ENCODE assay signal across 8 mouse cellular contexts in the genomic region with DNA sequence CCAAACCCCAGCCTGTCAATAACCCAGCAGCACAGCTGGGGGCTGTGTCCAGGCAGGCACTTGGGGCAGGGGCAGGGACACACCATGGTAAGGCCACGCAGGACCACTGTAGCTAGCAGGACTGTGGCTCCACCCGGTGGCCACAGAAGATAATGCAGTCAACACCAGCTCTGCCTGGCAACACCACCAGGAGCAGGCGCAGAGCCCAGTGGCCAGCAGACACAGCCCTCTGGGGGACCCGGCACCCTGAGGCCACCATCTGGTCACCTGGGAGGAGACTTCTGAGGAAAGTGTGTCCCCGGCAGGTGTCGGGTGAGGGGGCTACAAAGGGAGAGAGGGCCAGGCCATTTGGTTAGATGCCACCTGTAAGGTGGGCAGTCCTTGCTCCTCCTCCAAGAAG. TPM values are rescaled to one million over a fixed set of nuclear protein-coding genes. Genes with fewer than 3 reads are reported as not detected.
DNase-seq lines count a peak whose midpoint lies in the region; ATAC-seq and TF ChIP-seq lines count a peak whose summit lies in the region.

No protein-coding gene starts in this region.

- H3K36me3 ChIP-seq in forebrain, embryonic 10.5 days (replicated peaks), result peaks cover 71% of the 10 kb centered on the region
- peaks cover 30% of the 10 kb centered on the region for H3K36me3 ChIP-seq in forebrain, embryonic 15.5 days
- peaks cover 39% of the 10 kb centered on the region for H3K36me3 ChIP-seq in hindbrain, embryonic 16.5 days (ENCODE audit: control insufficient read depth, insufficient read depth, low read length)

- DNase-seq in forebrain, embryonic 10.5 days (ENCODE audit: extremely low spot score, low spot score), result peak; percentile 69
- DNase-seq in 416B (ENCODE audit: low read depth), result peak; percentile 72
- peak; percentile 70 for DNase-seq in lung, adult 2 months
- DNase-seq in skeletal muscle tissue, adult 2 months (ENCODE audit: low read depth, low spot score), result peak; percentile 76

- H3K4me3 ChIP-seq in forebrain, embryonic 10.5 days, result 0 out of 2 replicates have a peak overlapping the region, but pooled peaks have one; percentile 17
- no peak overlapping the region for H3K4me3 ChIP-seq in forebrain, embryonic 15.5 days
- no peak overlapping the region for H3K4me3 ChIP-seq in bone marrow, adult 2 months (replicated peaks; ENCODE audit: control insufficient read depth, low read depth, low read length)
- H3K4me3 ChIP-seq in hindbrain, embryonic 16.5 days (ENCODE audit: low read length), result no peak overlapping the region
- no peak overlapping the region for H3K4me3 ChIP-seq in lung, adult 2 months (replicated peaks; ENCODE audit: extremely low read depth, low read depth, low read length)

- H3K27ac ChIP-seq in forebrain, embryonic 10.5 days, result 0 out of 2 replicates have a peak overlapping the region, but pooled peaks have one; percentile 22
- H3K27ac ChIP-seq in forebrain, embryonic 15.5 days (replicated peaks), result no peak overlapping the region
- H3K27ac ChIP-seq in bone marrow, adult 2 months (ENCODE audit: control insufficient read depth, insufficient read depth, low read depth, low read length, poor library complexity), result no peak overlapping the region
- H3K27ac ChIP-seq in hindbrain, embryonic 16.5 days (ENCODE audit: low read depth, low read length), result no peak overlapping the region

- H3K4me1 ChIP-seq in forebrain, embryonic 10.5 days, result peaks cover 43% of the 10 kb centered on the region
- peaks cover 22% of the 10 kb centered on the region for H3K4me1 ChIP-seq in forebrain, embryonic 15.5 days
- peaks cover 2% of the 10 kb centered on the region; the same call in 1 of the 2 replicates for H3K4me1 ChIP-seq in bone marrow, adult 2 months (ENCODE audit: control insufficient read depth, insufficient read depth, low read length)
- H3K4me1 ChIP-seq in hindbrain, embryonic 16.5 days (ENCODE audit: control insufficient read depth, insufficient read depth, low read depth, low read length), result peaks cover 29% of the 10 kb centered on the region
- H3K4me1 ChIP-seq in lung, adult 2 months (ENCODE audit: control insufficient read depth, insufficient read depth, low read length), result peaks cover 7% of the 10 kb centered on the region

- H3K9me3 ChIP-seq in forebrain, embryonic 10.5 days, result no peaks in the 10 kb centered on the region
- H3K9me3 ChIP-seq in forebrain, embryonic 15.5 days, result no peaks in the 10 kb centered on the region
- no peaks in the 10 kb centered on the region for H3K9me3 ChIP-seq in hindbrain, embryonic 16.5 days (ENCODE audit: control insufficient read depth, low read length)

- H3K27me3 ChIP-seq in forebrain, embryonic 10.5 days (ENCODE audit: poor library complexity, severe bottlenecking), result peaks cover 22% of the 10 kb centered on the region
- H3K27me3 ChIP-seq in forebrain, embryonic 15.5 days, result 0 out of 2 replicates have a peak, but pooled peaks cover 2% of the 10 kb centered on the region
- H3K27me3 ChIP-seq in hindbrain, embryonic 16.5 days (replicated peaks; ENCODE audit: control insufficient read depth, insufficient read depth, low read length), result peaks cover 2% of the 10 kb centered on the region; the same call in 1 of the 2 replicates

- TF ChIP-seq POLR2A in bone marrow, adult 2 months (IDR thresholded peaks at IDR 0.05; ENCODE audit: borderline replicate concordance, control insufficient read depth, low read depth, low read length), result no peak
- no peak for TF ChIP-seq POLR2A in lung, adult 2 months (IDR thresholded peaks at IDR 0.05; ENCODE audit: borderline replicate concordance, extremely low read depth, low read depth, low read length)

- 56% methylated on average over 6 of the region's 6 CpGs for WGBS in forebrain, embryonic 10.5 days
- 51% methylated on average over 6 of the region's 6 CpGs for WGBS in forebrain, embryonic 15.5 days
- 49% methylated on average over 6 of the region's 6 CpGs for WGBS in bone marrow, adult 2 months
- WGBS in hindbrain, embryonic 16.5 days, result 50% methylated on average over 6 of the region's 6 CpGs
- 37% methylated on average over 6 of the region's 6 CpGs for WGBS in lung, adult 2 months

- peak; percentile 95 for TF ChIP-seq CTCF in bone marrow, adult 2 months (IDR thresholded peaks at IDR 0.05; ENCODE audit: control insufficient read depth, insufficient read depth, low read length)
- TF ChIP-seq CTCF in lung, adult 2 months (IDR thresholded peaks at IDR 0.05; ENCODE audit: insufficient read depth, low read length), result peak; percentile 85

- H3K4me2 ChIP-seq in forebrain, embryonic 15.5 days (replicated peaks), result no peak overlapping the region
- no peak overlapping the region for H3K4me2 ChIP-seq in hindbrain, embryonic 16.5 days (ENCODE audit: low read length)

- no peak overlapping the region for H3K9ac ChIP-seq in forebrain, embryonic 15.5 days (replicated peaks)
- no peak overlapping the region for H3K9ac ChIP-seq in hindbrain, embryonic 16.5 days (ENCODE audit: low read depth, low read length)

- ATAC-seq in forebrain, embryonic 15.5 days (replicated peaks), result no peak
- peak; percentile 73 for ATAC-seq in erythroblast, adult 5-6 weeks (replicated peaks; ENCODE audit: low FRiP score, poor library complexity, severe bottlenecking)
- 0 out of 2 replicates have a peak, but pooled peaks have one; percentile 10 for ATAC-seq in hindbrain, embryonic 16.5 days

RNA-seq across cellular contexts. Expression of a gene that starts 4.5 kb away (rescaled TPM):
- 0.44 TPM in 1 of 2 replicates, not detected in the other for polyA plus RNA-seq in forebrain, embryonic 10.5 days (2016; fragmentation: Nextera tagmentation; extraction: Ambion mirVana)
- polyA plus RNA-seq in forebrain, embryonic 15.5 days (2015; fragmentation: Nextera tagmentation; extraction: Ambion mirVana), result 0.51 and 0.65 TPM in 2 replicates
- 3.8 TPM in 1 of 2 replicates, not detected in the other for polyA plus RNA-seq in bone marrow, adult 2 months (2011; ENCODE audit: insufficient read depth, insufficient read length, low replicate concordance, missing spikeins)
- not detected in 2 replicates for total RNA-seq in erythroblast, adult 5-6 weeks (2015; ENCODE audit: low replicate concordance)
- not detected in 2 replicates for total RNA-seq in erythroblast, adult 5-6 weeks (2017; ENCODE audit: low replicate concordance)
- polyA plus RNA-seq in hindbrain, embryonic 16.5 days (2015; fragmentation: Nextera tagmentation; extraction: Ambion mirVana), result 0.99 and 1.00 TPM in 2 replicates
- 2.5 and 3.0 TPM in 2 replicates for polyA plus RNA-seq in lung, adult 2 months (2012; rRNA removed)

RNA-seq across cellular contexts. Expression of a gene that starts 5.0 kb away (rescaled TPM):
- polyA plus RNA-seq in forebrain, embryonic 10.5 days (2016; fragmentation: Nextera tagmentation; extraction: Ambion mirVana), result 145 and 148 TPM in 2 replicates
- 167 and 174 TPM in 2 replicates for polyA plus RNA-seq in forebrain, embryonic 15.5 days (2015; fragmentation: Nextera tagmentation; extraction: Ambion mirVana)
- polyA plus RNA-seq in bone marrow, adult 2 months (2011; ENCODE audit: insufficient read depth, insufficient read length, low replicate concordance, missing spikeins), result 45.4 and 46.8 TPM in 2 replicates
- total RNA-seq in erythroblast, adult 5-6 weeks (2015; ENCODE audit: low replicate concordance), result 7.7 and 20.7 TPM in 2 replicates
- total RNA-seq in erythroblast, adult 5-6 weeks (2017; ENCODE audit: low replicate concordance), result 19.8 and 39.8 TPM in 2 replicates
- 236 and 242 TPM in 2 replicates for polyA plus RNA-seq in hindbrain, embryonic 16.5 days (2015; fragmentation: Nextera tagmentation; extraction: Ambion mirVana)
- 217 and 238 TPM in 2 replicates for polyA plus RNA-seq in lung, adult 2 months (2012; rRNA removed)

RNA-seq across cellular contexts. Expression of a gene that starts 12.3 kb away (rescaled TPM):
- polyA plus RNA-seq in forebrain, embryonic 10.5 days (2016; fragmentation: Nextera tagmentation; extraction: Ambion mirVana), result 30.1 and 32.8 TPM in 2 replicates
- polyA plus RNA-seq in forebrain, embryonic 15.5 days (2015; fragmentation: Nextera tagmentation; extraction: Ambion mirVana), result 51.4 and 53.1 TPM in 2 replicates
- 67.9 and 138 TPM in 2 replicates for polyA plus RNA-seq in bone marrow, adult 2 months (2011; ENCODE audit: insufficient read depth, insufficient read length, low replicate concordance, missing spikeins)
- 21.9 and 26.1 TPM in 2 replicates for total RNA-seq in erythroblast, adult 5-6 weeks (2015; ENCODE audit: low replicate concordance)
- total RNA-seq in erythroblast, adult 5-6 weeks (2017; ENCODE audit: low replicate concordance), result 48.8 and 52.1 TPM in 2 replicates
- polyA plus RNA-seq in hindbrain, embryonic 16.5 days (2015; fragmentation: Nextera tagmentation; extraction: Ambion mirVana), result 39.4 and 41.3 TPM in 2 replicates
- 75.2 and 84.1 TPM in 2 replicates for polyA plus RNA-seq in lung, adult 2 months (2012; rRNA removed)

RNA-seq across cellular contexts. Expression of a gene that starts 14.5 kb away (rescaled TPM):
- 218 and 228 TPM in 2 replicates for polyA plus RNA-seq in forebrain, embryonic 10.5 days (2016; fragmentation: Nextera tagmentation; extraction: Ambion mirVana)
- polyA plus RNA-seq in forebrain, embryonic 15.5 days (2015; fragmentation: Nextera tagmentation; extraction: Ambion mirVana), result 199 and 205 TPM in 2 replicates
- 26.6 and 32.6 TPM in 2 replicates for polyA plus RNA-seq in bone marrow, adult 2 months (2011; ENCODE audit: insufficient read depth, insufficient read length, low replicate concordance, missing spikeins)
- 15.0 and 16.9 TPM in 2 replicates for total RNA-seq in erythroblast, adult 5-6 weeks (2015; ENCODE audit: low replicate concordance)
- 0.56 and 6.5 TPM in 2 replicates for total RNA-seq in erythroblast, adult 5-6 weeks (2017; ENCODE audit: low replicate concordance)
- 194 and 203 TPM in 2 replicates for polyA plus RNA-seq in hindbrain, embryonic 16.5 days (2015; fragmentation: Nextera tagmentation; extraction: Ambion mirVana)
- polyA plus RNA-seq in lung, adult 2 months (2012; rRNA removed), result 136 and 159 TPM in 2 replicates

RNA-seq across cellular contexts. Expression of a gene that starts 14.6 kb away (rescaled TPM):
- 618 and 646 TPM in 2 replicates for polyA plus RNA-seq in forebrain, embryonic 10.5 days (2016; fragmentation: Nextera tagmentation; extraction: Ambion mirVana)
- 372 and 388 TPM in 2 replicates for polyA plus RNA-seq in forebrain, embryonic 15.5 days (2015; fragmentation: Nextera tagmentation; extraction: Ambion mirVana)
- 165 and 174 TPM in 2 replicates for polyA plus RNA-seq in bone marrow, adult 2 months (2011; ENCODE audit: insufficient read depth, insufficient read length, low replicate concordance, missing spikeins)
- total RNA-seq in erythroblast, adult 5-6 weeks (2015; ENCODE audit: low replicate concordance), result 60.6 and 67.8 TPM in 2 replicates
- 86.1 and 86.4 TPM in 2 replicates for total RNA-seq in erythroblast, adult 5-6 weeks (2017; ENCODE audit: low replicate concordance)
- 55.8 and 202 TPM in 2 replicates for polyA plus RNA-seq in hindbrain, embryonic 16.5 days (2015; fragmentation: Nextera tagmentation; extraction: Ambion mirVana)
- 26.1 and 29.1 TPM in 2 replicates for polyA plus RNA-seq in lung, adult 2 months (2012; rRNA removed)
